Mouse (Mus musculus): Measurements from ENCODE around the gene Acat2.

- no peak for TF ChIP-seq CTCF (IDR thresholded peaks at IDR 0.05; ENCODE audit: control insufficient read depth, insufficient read depth, insufficient replicate concordance, low read depth, low read length)
- TF ChIP-seq POLR2A (IDR thresholded peaks at IDR 0.05; ENCODE audit: control insufficient read depth, low read depth, low read length): no peak
Measured at GRCm38 (mm10) chr17:12991194-12991634, 30.7 kb upstream of the Acat2 start.
